Mouse (Mus musculus): Measurements from ENCODE around the gene Tpo. TPM values are rescaled to one million over a fixed set of nuclear protein-coding genes. Genes with fewer than 3 reads are reported as not detected.

Tpo gene
- polyA plus RNA-seq, 1 experiment from 2014 or later, result not detected

DNA sequence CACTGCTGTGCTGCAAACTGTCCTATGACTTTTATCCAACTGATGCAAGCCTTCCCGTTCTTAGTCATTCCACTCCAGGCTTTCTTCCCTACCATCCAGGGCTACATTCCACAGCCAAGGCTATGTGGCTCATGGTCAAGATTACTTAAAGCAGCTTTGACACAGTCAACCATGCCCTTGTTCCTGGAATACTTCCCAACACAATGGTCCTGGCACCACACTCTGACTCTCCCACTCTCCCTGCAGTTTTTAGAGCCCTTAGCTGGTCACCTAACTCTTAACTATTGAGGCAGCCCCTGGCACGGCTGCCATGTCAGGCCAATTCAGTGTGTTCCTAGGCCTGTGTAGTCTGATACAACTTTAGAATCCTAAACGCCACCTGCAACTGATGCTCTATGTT lies 28.1 kb upstream of the Tpo start:
- H3K9ac ChIP-seq (ENCODE audit: low read depth, low read length), result no peak overlapping the region
- no peak overlapping the region for H3K4me2 ChIP-seq
- DNase-seq (ENCODE audit: low spot score) (no peak), ATAC-seq (replicated peaks; ENCODE audit: low FRiP score) (no peak)
- H3K4me1 ChIP-seq (replicated peaks; ENCODE audit: control insufficient read depth, insufficient read depth, low read length), result no peaks in the 10 kb centered on the region
- WGBS, result 80% methylated on average over 3 of the region's 3 CpGs
- no peak overlapping the region for H3K4me3 ChIP-seq (ENCODE audit: low read depth, low read length)
- no peak overlapping the region for H3K27ac ChIP-seq (ENCODE audit: low read depth, low read length)
- H3K36me3 ChIP-seq (ENCODE audit: control insufficient read depth, insufficient read depth, low read length), result no peaks in the 10 kb centered on the region
- no peaks in the 10 kb centered on the region for H3K27me3 ChIP-seq (replicated peaks; ENCODE audit: control insufficient read depth, insufficient read depth, low read length)
- no peaks in the 10 kb centered on the region for H3K9me3 ChIP-seq (ENCODE audit: control insufficient read depth, low read length)

DNA sequence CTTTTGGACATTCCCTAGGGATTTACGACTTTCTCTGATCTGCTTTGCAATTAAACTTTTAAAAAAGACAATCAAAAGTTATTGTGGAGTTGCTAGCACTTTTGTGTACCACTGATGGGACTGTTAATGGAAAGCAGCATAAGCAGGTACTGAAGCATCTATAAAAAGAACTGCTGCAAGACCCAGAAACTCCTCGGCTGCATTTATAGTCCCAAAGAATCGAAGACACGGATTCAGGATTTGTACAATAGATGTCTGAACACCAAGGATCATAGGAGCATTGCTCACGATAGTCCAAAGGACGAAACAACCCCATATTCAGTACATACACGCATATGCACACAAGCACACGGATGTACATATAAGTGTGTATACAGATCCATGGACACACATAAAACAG lies 27.4 kb upstream of the Tpo start:
- no peaks in the 10 kb centered on the region for H3K9me3 ChIP-seq (ENCODE audit: control insufficient read depth, low read length)
- DNase-seq (ENCODE audit: low spot score), result no peak
- H3K36me3 ChIP-seq (ENCODE audit: control insufficient read depth, insufficient read depth, low read length), result no peaks in the 10 kb centered on the region
- H3K9ac ChIP-seq (ENCODE audit: low read depth, low read length), result no peak overlapping the region
- H3K4me1 ChIP-seq (replicated peaks; ENCODE audit: control insufficient read depth, insufficient read depth, low read length), result no peaks in the 10 kb centered on the region
- no peaks in the 10 kb centered on the region for H3K27me3 ChIP-seq (replicated peaks; ENCODE audit: control insufficient read depth, insufficient read depth, low read length)
- ATAC-seq (replicated peaks; ENCODE audit: low FRiP score), result no peak
- no peak overlapping the region for H3K27ac ChIP-seq (ENCODE audit: low read depth, low read length)
- no peak overlapping the region for H3K4me3 ChIP-seq (ENCODE audit: low read depth, low read length)
- H3K4me2 ChIP-seq, result no peak overlapping the region
- 82% methylated on average over 8 of the region's 8 CpGs for WGBS

DNA sequence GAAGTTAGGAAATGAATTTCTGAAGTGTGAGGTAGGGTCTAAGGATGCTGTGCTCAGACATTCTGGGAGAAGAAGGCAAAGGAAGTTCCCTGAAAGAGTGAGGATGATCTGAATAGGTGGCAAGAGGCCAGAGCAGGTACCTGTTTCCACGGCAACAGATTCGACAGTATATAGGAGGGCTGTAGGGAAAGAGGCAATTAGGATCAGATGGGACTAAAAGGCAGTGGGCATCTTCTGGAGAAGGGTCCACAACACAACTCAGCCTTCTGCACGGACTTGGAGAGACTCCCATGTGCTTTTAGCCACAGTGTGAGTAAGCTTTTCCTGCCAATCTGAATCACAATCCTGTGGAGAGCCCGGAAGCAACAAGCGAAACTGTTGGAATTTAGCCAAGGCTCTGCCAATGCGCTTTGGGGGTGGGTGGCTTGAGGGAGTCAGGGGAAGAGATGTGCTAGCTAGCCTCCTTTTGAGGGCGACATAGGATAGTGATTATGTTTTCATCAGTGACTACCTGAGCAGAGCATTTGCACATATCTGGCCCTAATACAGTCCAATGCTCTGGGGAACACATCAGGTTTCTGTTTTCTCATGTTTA lies 21.8 kb upstream of the Tpo start:
- ATAC-seq (replicated peaks; ENCODE audit: low FRiP score) (no peak), DNase-seq (ENCODE audit: low spot score) (no peak)
- Histone ChIP-seq H3K27me3 (replicated peaks; ENCODE audit: control insufficient read depth, insufficient read depth, low read length) (no peaks in the 10 kb centered on the region), H3K9me3 (ENCODE audit: control insufficient read depth, low read length) (no peaks in the 10 kb centered on the region), H3K4me1 (replicated peaks; ENCODE audit: control insufficient read depth, insufficient read depth, low read length) (no peaks in the 10 kb centered on the region), H3K4me2 (no peak overlapping the region), H3K27ac (ENCODE audit: low read depth, low read length) (no peak overlapping the region), H3K4me3 (ENCODE audit: low read depth, low read length) (no peak overlapping the region), H3K9ac (ENCODE audit: low read depth, low read length) (no peak overlapping the region), H3K36me3 (ENCODE audit: control insufficient read depth, insufficient read depth, low read length) (no peaks in the 10 kb centered on the region)
- 76% methylated on average over 7 of the region's 7 CpGs for WGBS

DNA sequence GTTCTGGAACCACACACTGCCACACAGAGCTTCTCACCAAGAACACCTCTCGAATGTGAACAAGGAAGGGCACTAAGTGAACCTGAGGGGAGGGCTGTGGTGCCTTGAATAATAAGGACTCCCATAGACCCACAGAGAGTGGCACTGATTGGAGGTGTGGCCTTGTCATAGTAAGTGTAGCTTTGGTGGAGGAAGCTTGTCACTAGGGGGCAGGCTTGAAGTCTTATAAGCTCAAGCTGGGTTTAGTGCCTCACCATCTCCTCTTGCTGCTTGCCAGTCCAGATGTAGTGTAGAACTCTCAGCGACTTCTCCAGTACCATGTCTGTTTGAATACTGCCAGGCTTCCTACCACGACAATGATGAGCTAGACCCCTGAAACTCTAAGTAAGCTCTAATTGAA lies 9.7 kb upstream of the Tpo start:
- no peak overlapping the region for H3K4me2 ChIP-seq
- H3K36me3 ChIP-seq (ENCODE audit: control insufficient read depth, insufficient read depth, low read length), result no peaks in the 10 kb centered on the region
- 58% methylated on average over 3 of the region's 3 CpGs for WGBS
- no peaks in the 10 kb centered on the region for H3K27me3 ChIP-seq (replicated peaks; ENCODE audit: control insufficient read depth, insufficient read depth, low read length)
- no peak overlapping the region for H3K4me3 ChIP-seq (ENCODE audit: low read depth, low read length)
- H3K9ac ChIP-seq (ENCODE audit: low read depth, low read length), result no peak overlapping the region
- no peak overlapping the region for H3K27ac ChIP-seq (ENCODE audit: low read depth, low read length)
- no peaks in the 10 kb centered on the region for H3K4me1 ChIP-seq (replicated peaks; ENCODE audit: control insufficient read depth, insufficient read depth, low read length)
- DNase-seq (ENCODE audit: low spot score), result no peak
- H3K9me3 ChIP-seq (ENCODE audit: control insufficient read depth, low read length), result no peaks in the 10 kb centered on the region
- ATAC-seq (replicated peaks; ENCODE audit: low FRiP score), result no peak

DNA sequence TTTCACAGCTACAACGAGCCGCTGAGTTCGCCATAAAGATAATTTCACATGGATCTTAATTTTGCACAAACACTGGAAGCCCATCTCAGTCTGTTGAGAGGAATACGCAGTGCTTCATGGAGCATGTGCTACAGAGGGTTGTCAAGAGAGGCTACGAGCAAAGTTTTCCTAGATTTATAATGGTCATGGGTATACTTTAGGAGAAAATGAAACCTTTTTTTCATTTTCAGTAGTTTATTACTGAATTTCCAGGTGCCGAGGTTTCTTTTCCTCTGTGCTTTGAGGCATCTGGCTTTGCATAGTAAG lies 3.1 kb downstream of the Tpo start:
- H3K4me3 ChIP-seq (ENCODE audit: low read depth, low read length), result no peak overlapping the region
- no peaks in the 10 kb centered on the region for H3K27me3 ChIP-seq (replicated peaks; ENCODE audit: control insufficient read depth, insufficient read depth, low read length)
- no peak overlapping the region for H3K27ac ChIP-seq (ENCODE audit: low read depth, low read length)
- no peaks in the 10 kb centered on the region for H3K4me1 ChIP-seq (replicated peaks; ENCODE audit: control insufficient read depth, insufficient read depth, low read length)
- ATAC-seq (replicated peaks; ENCODE audit: low FRiP score) (no peak), DNase-seq (ENCODE audit: low spot score) (no peak)
- 78% methylated on average over 6 of the region's 6 CpGs for WGBS
- no peaks in the 10 kb centered on the region for H3K36me3 ChIP-seq (ENCODE audit: control insufficient read depth, insufficient read depth, low read length)
- no peak overlapping the region for H3K4me2 ChIP-seq
- no peak overlapping the region for H3K9ac ChIP-seq (ENCODE audit: low read depth, low read length)
- H3K9me3 ChIP-seq (ENCODE audit: control insufficient read depth, low read length), result no peaks in the 10 kb centered on the region

DNA sequence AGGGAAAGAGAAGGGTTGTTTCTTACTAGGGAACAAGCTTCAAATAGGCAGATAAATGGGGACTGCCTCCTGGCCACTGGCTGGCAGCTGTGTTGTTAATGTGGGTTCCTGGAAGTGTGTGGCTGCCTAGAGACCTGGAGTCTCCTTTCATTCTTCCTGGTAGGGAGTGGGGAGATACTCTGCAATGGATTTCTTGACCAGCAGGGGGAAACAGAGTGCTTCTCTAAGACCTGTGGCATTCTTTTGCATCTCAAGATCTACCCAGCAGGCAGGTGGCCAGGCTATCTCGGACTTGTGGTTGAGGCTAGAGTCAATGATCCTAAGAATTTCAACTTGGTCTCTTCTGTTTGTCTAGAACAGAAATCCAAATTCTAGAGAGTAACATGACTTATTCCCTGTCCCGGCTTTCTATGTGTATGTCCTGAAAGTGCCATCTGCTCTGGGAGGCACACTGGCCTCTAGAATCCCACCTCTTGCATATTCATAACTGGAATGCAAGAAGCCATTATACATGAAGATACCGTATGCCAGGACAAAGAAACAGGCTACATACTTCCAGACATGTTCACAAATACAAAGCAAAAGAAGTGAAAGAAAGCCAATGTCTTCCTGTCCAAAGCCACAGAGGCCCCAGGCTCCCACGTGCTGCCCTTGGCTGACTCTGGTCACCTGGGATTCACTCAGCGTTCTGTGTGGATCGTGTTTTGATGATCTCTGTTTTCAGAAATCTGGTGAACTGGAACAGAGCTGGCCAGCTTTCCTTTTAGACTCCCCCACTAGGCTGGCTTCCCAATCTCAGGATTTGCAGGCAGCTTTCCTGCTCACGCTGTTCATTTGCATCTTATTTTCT lies 3.6 kb downstream of the Tpo start:
- H3K4me2 ChIP-seq, result no peak overlapping the region
- no peak for DNase-seq (ENCODE audit: low spot score)
- H3K4me3 ChIP-seq (ENCODE audit: low read depth, low read length), result no peak overlapping the region
- H3K36me3 ChIP-seq (ENCODE audit: control insufficient read depth, insufficient read depth, low read length), result no peaks in the 10 kb centered on the region
- no peak for ATAC-seq (replicated peaks; ENCODE audit: low FRiP score)
- H3K9me3 ChIP-seq (ENCODE audit: control insufficient read depth, low read length), result no peaks in the 10 kb centered on the region
- 67% methylated on average over 7 of the region's 7 CpGs for WGBS
- no peaks in the 10 kb centered on the region for H3K4me1 ChIP-seq (replicated peaks; ENCODE audit: control insufficient read depth, insufficient read depth, low read length)
- no peak overlapping the region for H3K27ac ChIP-seq (ENCODE audit: low read depth, low read length)
- H3K9ac ChIP-seq (ENCODE audit: low read depth, low read length), result no peak overlapping the region
- H3K27me3 ChIP-seq (replicated peaks; ENCODE audit: control insufficient read depth, insufficient read depth, low read length), result no peaks in the 10 kb centered on the region

DNA sequence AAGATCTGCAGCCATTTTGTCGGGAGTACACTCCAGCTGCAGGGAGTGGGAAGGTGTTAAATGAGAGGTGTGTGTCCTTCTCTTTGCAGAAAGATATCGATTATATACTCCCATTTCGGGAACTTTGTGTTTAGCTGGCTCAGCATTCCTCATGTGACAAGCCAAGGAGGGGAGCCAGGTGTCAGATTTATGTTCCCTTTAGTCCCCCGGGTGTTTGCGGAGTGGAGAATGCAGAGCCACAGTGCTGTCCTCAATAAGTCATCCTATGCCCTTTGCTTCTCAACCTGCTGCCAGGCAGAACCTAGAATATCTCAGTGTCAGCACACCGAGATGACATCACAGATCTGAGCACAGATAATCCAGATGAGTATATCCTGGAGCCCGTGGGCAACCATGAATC lies 10.1 kb downstream of the Tpo start:
- WGBS, result 71% methylated on average over 7 of the region's 7 CpGs
- Histone ChIP-seq H3K4me3 (ENCODE audit: low read depth, low read length) (no peak overlapping the region), H3K4me1 (replicated peaks; ENCODE audit: control insufficient read depth, insufficient read depth, low read length) (no peaks in the 10 kb centered on the region), H3K9me3 (ENCODE audit: control insufficient read depth, low read length) (no peaks in the 10 kb centered on the region), H3K9ac (ENCODE audit: low read depth, low read length) (no peak overlapping the region), H3K4me2 (no peak overlapping the region), H3K36me3 (ENCODE audit: control insufficient read depth, insufficient read depth, low read length) (no peaks in the 10 kb centered on the region), H3K27ac (ENCODE audit: low read depth, low read length) (no peak overlapping the region), H3K27me3 (replicated peaks; ENCODE audit: control insufficient read depth, insufficient read depth, low read length) (no peaks in the 10 kb centered on the region)
- DNase-seq (ENCODE audit: low spot score) (no peak), ATAC-seq (replicated peaks; ENCODE audit: low FRiP score) (no peak)

DNA sequence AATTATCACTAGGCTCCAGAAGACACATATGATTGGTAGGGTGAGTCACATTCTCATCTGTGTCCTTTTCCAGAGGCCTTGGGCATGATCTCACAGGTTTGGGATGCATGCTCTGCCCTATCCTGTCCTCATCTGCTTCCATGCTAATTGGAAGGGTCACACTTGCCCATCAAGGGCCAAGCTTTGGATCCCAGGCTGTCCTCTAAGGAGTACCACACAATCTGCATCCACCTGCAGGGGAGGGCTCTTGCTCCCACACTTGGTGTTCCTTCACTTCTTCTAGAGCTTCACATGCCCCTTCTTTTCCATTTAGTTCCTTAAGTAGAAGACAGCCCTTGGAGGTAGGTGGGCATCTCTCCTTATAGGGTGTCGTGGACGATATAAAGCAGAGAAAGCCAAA lies 20.2 kb downstream of the Tpo start:
- ATAC-seq (replicated peaks; ENCODE audit: low FRiP score), result no peak
- no peaks in the 10 kb centered on the region for H3K36me3 ChIP-seq (ENCODE audit: control insufficient read depth, insufficient read depth, low read length)
- no peaks in the 10 kb centered on the region for H3K27me3 ChIP-seq (replicated peaks; ENCODE audit: control insufficient read depth, insufficient read depth, low read length)
- no peaks in the 10 kb centered on the region for H3K9me3 ChIP-seq (ENCODE audit: control insufficient read depth, low read length)
- no peaks in the 10 kb centered on the region for H3K4me1 ChIP-seq (replicated peaks; ENCODE audit: control insufficient read depth, insufficient read depth, low read length)
- 80% methylated on average over 2 of the region's 2 CpGs for WGBS
- no peak for DNase-seq (ENCODE audit: low spot score)
- H3K27ac ChIP-seq (ENCODE audit: low read depth, low read length), result no peak overlapping the region
- no peak overlapping the region for H3K4me2 ChIP-seq
- H3K9ac ChIP-seq (ENCODE audit: low read depth, low read length), result no peak overlapping the region
- no peak overlapping the region for H3K4me3 ChIP-seq (ENCODE audit: low read depth, low read length)

Data from liver, embryonic 11.5 days (tissue).